Mouse (Mus musculus): ENCODE results near the gene Pcdh9.

DNA sequence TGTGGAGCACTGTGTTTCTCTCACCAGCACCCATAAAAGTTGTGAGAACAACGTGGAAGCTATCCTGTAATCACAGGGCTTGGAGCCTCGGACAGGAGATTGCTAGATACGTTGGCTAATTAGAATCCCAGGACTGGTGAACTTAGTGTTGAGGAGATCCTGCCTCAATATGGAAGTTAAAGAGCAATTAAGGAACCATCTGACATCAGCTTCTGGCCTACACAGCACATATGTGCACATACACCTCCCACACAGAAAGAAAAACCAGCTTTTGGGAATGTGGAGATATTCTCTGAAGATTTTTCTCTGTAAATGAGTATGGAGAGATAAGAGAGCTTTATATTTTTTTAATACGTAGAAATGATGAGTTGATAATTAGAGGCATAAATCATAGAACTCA is 71.6 kb downstream of the Pcdh9 start:
- TF ChIP-seq POLR2A (IDR thresholded peaks at IDR 0.05; ENCODE audit: borderline replicate concordance, extremely low read depth, insufficient read depth, insufficient read length, poor library complexity, severe bottlenecking) (no peak), CTCF (IDR thresholded peaks at IDR 0.05; ENCODE audit: borderline replicate concordance, extremely low read depth, insufficient read depth, insufficient read length) (no peak)

Data from brain, embryonic 14.5 days (tissue).